Mouse (Mus musculus) myocyte (in vitro differentiated cells): ENCODE results near the gene Mov10.
"Not testable (repeated sequence)": the region's sequence is repeated elsewhere in the genome, so short reads cannot be mapped to it uniquely, and the experiment has no call there.

Experiments
- E2F4 ChIP-seq: IDR thresholded peaks from one replicate; pipeline ENCODE4 v1.6.1; 2011; ENCODE audit warnings: mild to moderate bottlenecking, control low read depth, moderate library complexity; ENCODE audit not compliant: insufficient read depth
- MAX ChIP-seq: IDR thresholded peaks from one replicate; pipeline ENCODE4 v1.6.1; 2011; ENCODE audit warnings: low read depth, mild to moderate bottlenecking, control low read depth
- MYOD1 ChIP-seq, 3 experiments: IDR thresholded peaks; one replicate each; pipeline ENCODE4 v1.6.1; 2011; ENCODE audit warnings: control low read depth in 2 of 3, low read depth in 2 of 3, mild to moderate bottlenecking in 2 of 3, moderate library complexity in 1 of 3; ENCODE audit not compliant: insufficient read length in 2 of 3, control insufficient read depth in 1 of 3
- POLR2A ChIP-seq: IDR thresholded peaks from one replicate; pipeline ENCODE4 v1.6.1; 2011; ENCODE audit warnings: low read depth, mild to moderate bottlenecking, control low read depth, moderate library complexity; ENCODE audit not compliant: insufficient read length
- POLR2AphosphoS2 ChIP-seq: IDR thresholded peaks from one replicate; pipeline ENCODE4 v1.6.1; 2011; ENCODE audit warnings: low read depth, control low read depth; ENCODE audit not compliant: insufficient read length
- SRF ChIP-seq: IDR thresholded peaks from one replicate; pipeline ENCODE4 v1.6.1; 2011; ENCODE audit warnings: low read depth; ENCODE audit not compliant: control insufficient read depth, insufficient read length
- TCF12 ChIP-seq: IDR thresholded peaks from one replicate; pipeline ENCODE4 v1.6.1; 2011; ENCODE audit warnings: mild to moderate bottlenecking, control low read depth; ENCODE audit not compliant: poor library complexity, insufficient read depth, severe bottlenecking
- USF1 ChIP-seq: IDR thresholded peaks from one replicate; pipeline ENCODE4 v1.6.1; 2011; ENCODE audit warnings: low read depth, mild to moderate bottlenecking, control low read depth, moderate library complexity

DNA sequence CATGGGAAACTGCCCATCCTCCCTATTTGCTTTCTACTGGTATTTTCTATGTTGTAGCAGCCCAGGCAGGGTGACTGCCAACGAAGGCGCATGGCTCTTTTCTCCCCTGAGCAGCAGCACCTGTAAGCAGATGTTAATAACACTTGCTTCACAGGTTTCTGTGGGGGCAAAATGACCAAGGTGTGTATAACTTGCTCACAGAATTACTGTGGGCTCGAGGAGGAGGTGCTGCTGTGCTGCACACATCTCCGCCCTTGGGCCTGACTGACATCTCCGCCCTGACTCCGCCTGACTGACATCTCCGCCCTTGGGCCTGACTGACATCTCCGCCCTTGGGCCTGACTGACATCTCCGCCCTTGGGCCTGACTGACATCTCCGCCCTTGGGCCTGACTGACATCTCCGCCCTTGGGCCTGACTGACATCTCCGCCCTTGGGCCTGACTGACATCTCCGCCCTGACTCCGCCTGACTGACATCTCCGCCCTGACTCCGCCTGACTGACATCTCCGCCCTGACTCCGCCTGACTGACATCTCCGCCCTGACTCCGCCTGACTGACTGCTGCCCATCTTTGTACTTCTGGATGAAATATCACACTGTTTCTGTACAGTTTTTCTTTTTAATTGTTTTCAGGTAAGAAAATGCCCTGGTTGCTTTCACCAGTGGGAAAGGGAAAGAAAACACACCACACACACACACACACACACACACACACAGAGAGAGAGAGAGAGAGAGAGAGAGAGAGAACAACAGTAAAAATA is 56.1 kb downstream of the Mov10 start:
- TF ChIP-seq POLR2A; SRF; MAX; USF1; E2F4; POLR2AphosphoS2; MYOD1 (IDR thresholded peaks at IDR 0.05; ENCODE audit: control insufficient read depth in 1 of 3, insufficient read length in 2 of 3, low read depth in 2 of 3); TCF12: not testable (repeated sequence)
